Mouse (Mus musculus): ENCODE data around the gene Tbc1d8.
A peak's percentile ranks its signal among the peaks of the same experiment; 100 is the strongest.

The Tbc1d8 gene

DNA sequence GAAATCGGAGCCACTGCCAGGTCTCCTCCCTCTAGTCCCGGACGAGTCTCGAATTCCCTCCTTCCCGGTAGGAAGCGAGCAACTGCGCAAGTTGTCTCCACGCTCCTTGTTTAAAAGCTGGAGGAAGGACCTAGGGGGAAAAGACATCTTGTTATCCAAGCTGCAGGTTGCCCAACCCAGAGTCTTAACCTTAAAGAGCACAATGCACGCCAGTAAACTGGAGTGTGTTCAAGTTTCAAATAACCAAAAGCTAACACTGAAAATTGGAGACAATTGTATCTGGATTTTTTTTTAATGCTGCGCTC is 293 bp upstream of the Tbc1d8 start:
- DNase-seq (ENCODE audit: low spot score) = no peak

GRCm38 (mm10) chr1:39477064-39477463 is 1.5 kb downstream of the Tbc1d8 start:
- DNase-seq (ENCODE audit: low spot score) = no peak

DNA sequence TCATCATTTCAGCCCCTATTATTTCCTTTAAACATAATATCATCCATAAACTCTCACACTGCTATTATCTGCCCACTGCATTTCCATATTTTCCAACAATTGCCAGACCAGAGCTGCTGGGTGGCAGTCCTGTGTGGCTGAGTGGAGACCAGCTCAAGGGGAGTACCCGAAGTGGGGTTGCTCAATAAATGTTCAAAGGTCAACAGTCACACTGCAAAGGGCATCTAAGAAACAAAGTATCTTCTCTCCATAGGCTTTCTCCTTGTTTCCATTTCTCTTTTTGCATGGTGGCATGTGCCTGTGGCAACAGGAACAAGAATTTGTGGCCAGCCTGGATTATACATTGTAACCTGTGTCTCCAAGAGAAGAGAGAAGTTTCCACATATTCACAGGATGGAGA is 2.2 kb downstream of the Tbc1d8 start:
- no peak for DNase-seq (ENCODE audit: low spot score)

DNA sequence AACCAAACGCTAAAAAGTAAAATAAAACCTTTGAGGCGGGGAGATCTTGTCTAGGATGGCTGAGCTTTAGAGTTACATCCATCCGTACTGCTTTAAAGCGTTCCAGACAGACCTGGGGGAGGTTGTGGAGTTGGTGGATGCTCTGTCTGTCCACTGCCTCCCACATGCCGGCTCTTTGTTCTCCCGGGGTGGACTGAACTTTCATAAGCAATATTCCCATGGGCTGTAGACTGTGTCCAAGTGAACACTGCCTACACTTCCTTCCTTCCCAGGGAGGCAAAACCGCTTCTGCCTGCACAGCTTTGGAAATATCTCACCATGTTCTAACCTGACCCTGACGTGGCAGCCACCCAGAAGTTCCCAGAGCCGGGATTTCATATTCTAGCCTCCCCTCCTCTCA is 4.0 kb downstream of the Tbc1d8 start:
- DNase-seq (ENCODE audit: low spot score) = no peak

- no peak for DNase-seq (ENCODE audit: low spot score)
Observed at GRCm38 (mm10) chr1:39471298-39471902, 7.2 kb downstream of the Tbc1d8 start.

- DNase-seq (ENCODE audit: low spot score) = no peak
Observed at GRCm38 (mm10) chr1:39468982-39469381, 9.6 kb downstream of the Tbc1d8 start.

GRCm38 (mm10) chr1:39466526-39466925 is 12.0 kb downstream of the Tbc1d8 start:
- DNase-seq (ENCODE audit: low spot score) = no peak

DNA sequence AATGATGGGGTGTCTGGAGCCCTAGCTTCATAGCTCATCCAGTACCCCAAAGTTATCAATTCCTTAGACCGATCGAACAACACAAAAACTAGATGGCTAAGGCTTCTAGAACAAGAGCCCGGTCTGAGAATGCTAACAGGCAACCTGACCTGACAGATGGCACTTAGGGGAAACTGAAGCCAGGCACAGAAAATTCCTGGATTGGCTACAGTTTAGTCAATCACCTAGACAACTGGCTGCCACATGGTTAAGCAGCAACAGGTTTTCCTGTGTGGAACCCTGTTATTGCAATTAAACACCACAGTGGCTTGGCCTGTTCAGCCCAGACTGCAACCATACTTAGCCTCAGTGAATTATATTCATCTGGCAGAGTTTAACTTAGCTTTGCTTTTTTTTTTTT is 13.8 kb downstream of the Tbc1d8 start:
- DNase-seq (ENCODE audit: low spot score) = no peak

- DNase-seq (ENCODE audit: low spot score) = no peak
Observed at GRCm38 (mm10) chr1:39462937-39463444, 15.6 kb downstream of the Tbc1d8 start.

GRCm38 (mm10) chr1:39462036-39462435 is 16.5 kb downstream of the Tbc1d8 start:
- DNase-seq (ENCODE audit: low spot score) = no peak

DNA sequence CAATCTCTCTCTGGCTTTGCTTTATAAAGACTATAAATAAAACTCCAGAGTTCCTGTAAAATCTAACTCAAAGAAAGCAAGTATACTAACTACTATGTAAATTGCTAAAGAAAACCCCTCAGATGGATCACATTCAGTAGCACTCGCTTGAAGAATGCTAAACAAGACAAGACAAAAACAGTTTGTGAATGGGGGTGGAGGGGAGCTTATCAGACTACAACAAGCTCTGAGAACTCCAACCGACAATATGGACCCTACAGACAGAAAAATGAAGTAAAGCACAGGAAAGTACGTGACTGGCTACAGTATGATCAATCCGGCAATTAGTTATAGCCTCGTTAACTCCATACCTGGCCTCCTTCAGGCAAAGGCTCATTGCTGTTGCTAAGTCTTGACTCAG is 18.1 kb downstream of the Tbc1d8 start:
- DNase-seq (ENCODE audit: low spot score) = no peak

DNA sequence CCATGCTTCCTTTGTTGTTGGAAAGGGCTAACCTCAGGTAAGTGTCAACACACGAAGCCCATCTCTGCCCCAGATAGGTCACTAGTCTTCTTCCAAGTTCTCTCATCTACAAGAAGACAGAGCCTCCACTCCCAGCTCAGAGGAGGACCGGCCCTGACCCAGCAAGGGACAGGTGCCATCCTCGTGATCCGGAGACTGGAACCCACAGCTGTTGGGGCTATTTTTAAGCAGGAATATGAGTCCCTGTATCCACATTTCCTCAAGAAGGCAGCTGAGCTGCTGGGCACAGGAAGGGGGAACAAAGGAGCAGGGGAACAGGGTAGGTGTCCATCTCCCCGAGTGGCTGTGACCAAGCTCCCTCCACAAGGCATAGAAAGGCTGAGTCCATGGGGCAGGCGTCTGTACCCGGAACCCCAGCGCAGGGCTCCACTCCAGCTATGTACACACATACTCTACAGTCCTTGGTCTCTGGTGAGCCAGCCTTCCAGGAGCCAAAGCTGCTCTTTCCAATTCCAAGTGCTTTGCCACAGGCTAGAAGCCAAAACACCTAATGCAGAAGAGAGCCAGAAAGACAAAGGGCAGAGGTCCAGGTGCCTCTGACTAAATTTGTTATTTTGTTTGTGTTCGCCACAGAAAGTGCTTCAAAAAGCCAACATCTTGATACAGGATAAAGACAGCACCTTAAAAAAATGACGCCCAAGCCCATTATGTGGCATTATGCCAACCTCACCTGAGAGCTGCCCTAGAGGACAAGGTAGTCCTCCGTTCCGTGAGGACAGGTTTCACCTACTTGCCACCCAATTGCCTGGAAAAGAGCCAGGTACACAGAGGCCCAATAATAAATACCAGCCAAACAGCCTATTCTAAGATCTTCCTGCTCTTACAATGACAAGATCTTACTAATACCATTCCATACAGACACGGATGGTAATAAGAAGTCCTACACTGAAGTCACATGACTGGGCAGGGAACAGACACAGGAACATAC is 20.4 kb downstream of the Tbc1d8 start:
- DNase-seq (ENCODE audit: low spot score) = peak; percentile 73

GRCm38 (mm10) chr1:39456421-39456853 is 22.1 kb downstream of the Tbc1d8 start:
- no peak for DNase-seq (ENCODE audit: low spot score)

- no peak for DNase-seq (ENCODE audit: low spot score)
Observed at GRCm38 (mm10) chr1:39455350-39456023, 23.1 kb downstream of the Tbc1d8 start.

DNA sequence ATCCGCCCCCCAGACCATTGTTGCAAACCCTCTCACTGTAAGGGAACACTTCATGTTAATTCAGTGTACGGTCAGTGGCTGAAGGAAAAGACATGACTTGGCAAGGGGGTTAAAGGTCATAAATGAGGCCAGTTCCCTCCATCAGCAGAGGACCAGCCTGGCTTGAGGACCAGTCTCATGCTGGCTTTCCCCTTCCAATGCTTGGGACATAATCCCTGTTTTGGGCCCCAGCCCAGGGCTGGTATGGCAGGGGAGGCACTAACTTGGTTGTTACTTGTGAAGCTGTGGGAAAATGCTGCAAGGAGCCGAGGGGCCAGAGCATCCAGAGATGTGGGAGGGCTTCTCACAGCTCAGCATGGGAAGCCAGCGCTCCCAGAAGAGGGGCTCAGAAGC is 23.8 kb downstream of the Tbc1d8 start:
- no peak for DNase-seq (ENCODE audit: low spot score)

GRCm38 (mm10) chr1:39454108-39454782 is 24.3 kb downstream of the Tbc1d8 start:
- no peak for DNase-seq (ENCODE audit: low spot score)

DNA sequence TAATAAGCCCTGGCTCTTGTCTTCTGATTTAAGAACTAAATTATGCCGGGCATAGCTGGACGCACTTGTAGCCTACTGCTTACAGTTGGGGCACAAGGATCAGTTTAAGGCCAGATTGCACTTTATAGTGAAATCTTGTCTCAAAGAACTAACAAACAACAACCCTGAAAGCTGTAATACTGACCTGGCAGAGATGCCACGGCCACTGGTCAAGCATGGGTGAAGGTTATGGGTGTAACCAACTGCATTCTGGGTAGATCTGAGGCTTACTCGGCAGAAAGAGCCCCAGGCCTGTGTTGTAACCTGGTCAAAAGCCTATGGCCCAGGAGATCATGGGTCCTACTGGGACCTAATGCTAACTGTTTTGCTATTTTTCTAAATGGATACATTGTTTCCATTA is 26.4 kb downstream of the Tbc1d8 start:
- no peak for DNase-seq (ENCODE audit: low spot score)

- no peak for DNase-seq (ENCODE audit: low spot score)
Observed at GRCm38 (mm10) chr1:39450069-39450728, 28.4 kb downstream of the Tbc1d8 start.

GRCm38 (mm10) chr1:39449251-39449790 is 29.2 kb downstream of the Tbc1d8 start:
- DNase-seq (ENCODE audit: low spot score) = no peak

GRCm38 (mm10) chr1:39448819-39449218 is 29.7 kb downstream of the Tbc1d8 start:
- no peak for DNase-seq (ENCODE audit: low spot score)

- DNase-seq (ENCODE audit: low spot score) = no peak
Observed at GRCm38 (mm10) chr1:39448238-39448637, 30.3 kb downstream of the Tbc1d8 start.

Measured in lung, postnatal 25 days (tissue).